Mouse (Mus musculus): ENCODE data around the gene Stoml1. TPM values are rescaled to one million over a fixed set of nuclear protein-coding genes. Genes with fewer than 3 reads are reported as not detected.

The Stoml1 gene
- total and polyA plus RNA-seq, 2 experiments from 2014 or later, result 136 to 145 TPM

- no peak for DNase-seq (ENCODE audit: low spot score)
- no peak overlapping the region for H3K4me3 ChIP-seq (ENCODE audit: low read length)
- TF ChIP-seq CTCF (IDR thresholded peaks at IDR 0.05; ENCODE audit: low read depth), result no peak
- 43% methylated on average over 5 of the region's 5 CpGs for WGBS
- H3K4me1 ChIP-seq (ENCODE audit: insufficient read depth, low read length), result peaks cover 3% of the 10 kb centered on the region; the same call in 1 of the 2 replicates
- no peak overlapping the region for H3K4me2 ChIP-seq (ENCODE audit: low read depth, low read length)
- H3K9me3 ChIP-seq (ENCODE audit: low read length), result no peaks in the 10 kb centered on the region
- H3K27me3 ChIP-seq (ENCODE audit: insufficient read depth, low read length), result no peaks in the 10 kb centered on the region
- no peak for ATAC-seq
- H3K27ac ChIP-seq, result no peak overlapping the region
- no peaks in the 10 kb centered on the region for H3K36me3 ChIP-seq (ENCODE audit: insufficient read depth, low read length)
- H3K9ac ChIP-seq (replicated peaks; ENCODE audit: low read length), result no peak overlapping the region
Measured at GRCm38 (mm10) chr9:58276346-58276745, 23.4 kb downstream of the Stoml1 start.

GRCm38 (mm10) chr9:58278313-58278712, 25.3 kb downstream of the Stoml1 start:
- 94% methylated on average over 4 of the region's 4 CpGs for WGBS
- no peak overlapping the region for H3K4me3 ChIP-seq (ENCODE audit: low read length)
- H3K4me2 ChIP-seq (ENCODE audit: low read depth, low read length), result no peak overlapping the region
- H3K27me3 ChIP-seq (ENCODE audit: insufficient read depth, low read length), result no peaks in the 10 kb centered on the region
- no peak overlapping the region for H3K9ac ChIP-seq (replicated peaks; ENCODE audit: low read length)
- DNase-seq (ENCODE audit: low spot score) (no peak), ATAC-seq (no peak)
- H3K9me3 ChIP-seq (ENCODE audit: low read length), result no peaks in the 10 kb centered on the region
- H3K36me3 ChIP-seq (ENCODE audit: insufficient read depth, low read length), result no peaks in the 10 kb centered on the region
- peaks cover 3% of the 10 kb centered on the region; the same call in 1 of the 2 replicates for H3K4me1 ChIP-seq (ENCODE audit: insufficient read depth, low read length)
- TF ChIP-seq CTCF (IDR thresholded peaks at IDR 0.05; ENCODE audit: low read depth), result no peak
- H3K27ac ChIP-seq, result no peak overlapping the region

- DNase-seq (ENCODE audit: low spot score), result no peak
- Histone ChIP-seq H3K9ac (replicated peaks; ENCODE audit: low read length) (no peak overlapping the region), H3K4me3 (ENCODE audit: low read length) (no peak overlapping the region), H3K36me3 (ENCODE audit: insufficient read depth, low read length) (no peaks in the 10 kb centered on the region), H3K4me2 (ENCODE audit: low read depth, low read length) (no peak overlapping the region), H3K27ac (no peak overlapping the region), H3K27me3 (ENCODE audit: insufficient read depth, low read length) (no peaks in the 10 kb centered on the region), H3K4me1 (ENCODE audit: insufficient read depth, low read length) (peaks cover 3% of the 10 kb centered on the region; the same call in 1 of the 2 replicates), H3K9me3 (ENCODE audit: low read length) (no peaks in the 10 kb centered on the region)
- 58% methylated on average over 4 of the region's 4 CpGs for WGBS
- TF ChIP-seq CTCF (IDR thresholded peaks at IDR 0.05; ENCODE audit: low read depth), result no peak
- ATAC-seq, result no peak
Measured at GRCm38 (mm10) chr9:58278821-58279723, 26.1 kb downstream of the Stoml1 start.

- WGBS, result 69% methylated on average over 5 of the region's 5 CpGs
Measured at GRCm38 (mm10) chr9:58279780-58280179, 26.8 kb downstream of the Stoml1 start.

DNA sequence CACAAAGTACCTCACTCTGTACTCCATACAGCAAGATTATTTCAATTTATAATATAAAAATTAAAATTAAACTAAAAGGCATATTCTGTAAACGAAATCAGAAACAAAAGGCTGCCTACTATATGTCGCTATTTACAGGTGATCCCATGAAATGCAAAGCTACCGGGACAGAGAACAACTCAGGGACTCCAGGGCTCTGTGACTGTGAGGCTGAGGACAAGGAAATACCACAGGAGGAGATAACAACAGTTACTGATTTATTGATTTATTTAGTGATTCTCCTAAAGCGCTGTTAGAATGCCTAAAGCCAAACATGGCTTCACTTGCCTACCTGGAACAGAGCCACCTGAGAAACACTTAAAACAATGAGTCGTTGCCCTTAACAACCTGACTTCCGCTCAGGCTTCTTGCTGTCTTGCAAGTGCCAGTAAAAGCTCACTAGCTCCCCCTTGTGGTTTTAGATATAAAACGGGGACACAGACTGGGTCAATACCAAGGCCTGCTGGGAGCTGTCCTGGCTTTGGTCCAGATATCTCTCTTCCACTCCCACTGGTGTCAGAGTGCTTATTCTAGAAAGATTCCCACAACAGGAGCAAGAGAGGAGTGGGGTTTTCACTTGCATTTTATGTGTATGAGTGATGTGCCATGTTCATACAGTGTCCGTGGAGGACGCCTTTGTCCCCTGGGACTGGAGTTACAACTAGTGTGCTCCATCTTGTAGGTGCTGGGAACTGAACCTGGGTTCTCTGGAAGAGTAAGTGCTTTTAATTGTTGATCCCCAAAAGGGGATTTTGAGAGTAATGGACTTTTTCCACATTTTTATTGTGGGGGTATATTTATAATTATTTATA, 27.5 kb downstream of the Stoml1 start:
- Histone ChIP-seq H3K27me3 (ENCODE audit: insufficient read depth, low read length) (no peaks in the 10 kb centered on the region), H3K4me1 (ENCODE audit: insufficient read depth, low read length) (no peaks in the 10 kb centered on the region), H3K9ac (replicated peaks; ENCODE audit: low read length) (no peak overlapping the region), H3K4me3 (ENCODE audit: low read length) (no peak overlapping the region), H3K27ac (no peak overlapping the region), H3K9me3 (ENCODE audit: low read length) (no peaks in the 10 kb centered on the region), H3K4me2 (ENCODE audit: low read depth, low read length) (peak overlapping the region; percentile 25; the same call in 1 of the 2 replicates), H3K36me3 (ENCODE audit: insufficient read depth, low read length) (no peaks in the 10 kb centered on the region)
- TF ChIP-seq CTCF (IDR thresholded peaks at IDR 0.05; ENCODE audit: low read depth), result peak; percentile 86
- DNase-seq (ENCODE audit: low spot score) (peak; percentile 97), ATAC-seq (peak; percentile 90)
- WGBS, result 32% methylated on average over 9 of the region's 9 CpGs

More at GRCm38 (mm10) chr9:58279780-58280179, 26.8 kb downstream of the Stoml1 start:
- no peak overlapping the region for H3K4me2 ChIP-seq (ENCODE audit: low read depth, low read length)
- H3K27ac ChIP-seq, result no peak overlapping the region
- ATAC-seq, result no peak
- no peaks in the 10 kb centered on the region for H3K36me3 ChIP-seq (ENCODE audit: insufficient read depth, low read length)
- H3K9me3 ChIP-seq (ENCODE audit: low read length), result no peaks in the 10 kb centered on the region
- no peak overlapping the region for H3K9ac ChIP-seq (replicated peaks; ENCODE audit: low read length)
- no peak for DNase-seq (ENCODE audit: low spot score)
- peaks cover 3% of the 10 kb centered on the region; the same call in 1 of the 2 replicates for H3K4me1 ChIP-seq (ENCODE audit: insufficient read depth, low read length)
- no peak for TF ChIP-seq CTCF (IDR thresholded peaks at IDR 0.05; ENCODE audit: low read depth)
- no peaks in the 10 kb centered on the region for H3K27me3 ChIP-seq (ENCODE audit: insufficient read depth, low read length)
- H3K4me3 ChIP-seq (ENCODE audit: low read length), result no peak overlapping the region

DNA sequence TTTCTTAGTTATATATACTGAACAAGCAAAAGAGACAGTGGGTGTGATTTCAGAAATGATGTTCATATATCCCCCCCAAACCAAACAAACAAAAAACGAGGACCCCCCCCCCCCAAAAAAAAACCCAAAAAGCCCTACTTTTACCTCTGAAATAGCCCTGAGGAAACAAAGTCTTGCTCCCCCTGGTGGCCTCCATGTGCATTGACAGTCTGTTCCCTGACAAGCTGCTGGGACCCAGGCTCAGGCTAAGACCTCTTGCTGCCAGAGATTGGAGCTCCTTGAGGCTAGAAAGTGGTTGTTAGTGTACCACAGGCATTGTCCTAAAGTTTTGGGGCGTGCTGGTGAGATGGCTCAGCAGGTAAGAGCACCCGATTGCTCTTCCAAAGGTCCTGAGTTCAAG, 28.6 kb downstream of the Stoml1 start:
- H3K27ac ChIP-seq, result no peak overlapping the region
- no peak overlapping the region for H3K4me2 ChIP-seq (ENCODE audit: low read depth, low read length)
- H3K9ac ChIP-seq (replicated peaks; ENCODE audit: low read length), result no peak overlapping the region
- TF ChIP-seq CTCF (IDR thresholded peaks at IDR 0.05; ENCODE audit: low read depth), result peak; percentile 66
- H3K9me3 ChIP-seq (ENCODE audit: low read length), result no peaks in the 10 kb centered on the region
- DNase-seq (ENCODE audit: low spot score) (peak; percentile 41), ATAC-seq (no peak)
- no peaks in the 10 kb centered on the region for H3K36me3 ChIP-seq (ENCODE audit: insufficient read depth, low read length)
- H3K27me3 ChIP-seq (ENCODE audit: insufficient read depth, low read length), result no peaks in the 10 kb centered on the region
- WGBS, result 56% methylated on average over 3 of the region's 3 CpGs
- H3K4me1 ChIP-seq (ENCODE audit: insufficient read depth, low read length), result no peaks in the 10 kb centered on the region
- H3K4me3 ChIP-seq (ENCODE audit: low read length), result no peak overlapping the region
